Mouse (Mus musculus) hematopoietic stem cell, adult 5-6 weeks (primary cell): ENCODE measurements around the gene D630045J12Rik. TPM values are rescaled to one million over a fixed set of nuclear protein-coding genes. Genes with fewer than 3 reads are reported as not detected.

Experiments
- ATAC-seq, 2 experiments: fragments of 125-278 bp in 1 of 2; replicated peaks in 1 of 2; 2 replicates each; pipeline ENCODE4 v1.8.0; 2016 to 2017; ENCODE audit warnings: inconsistent platforms in 2 of 2, mild to moderate bottlenecking in 2 of 2, moderate number of reproducible peaks in 2 of 2, low read depth in 1 of 2, moderate TSS enrichment in 1 of 2; ENCODE audit not compliant: low FRiP score in 2 of 2, poor library complexity in 2 of 2, severe bottlenecking in 2 of 2, insufficient read depth in 1 of 2, low TSS enrichment in 1 of 2
- total RNA-seq: library from RNA; stranded (forward); fragments of 172-1452, 232-1000 nt; gene quantifications from 2 replicates; pipeline ENCODE4 v1.2.3, GENCODE M21; 2017

Gene D630045J12Rik
- total RNA-seq, 1 experiment from 2014 or later, result 2.7 TPM

DNA sequence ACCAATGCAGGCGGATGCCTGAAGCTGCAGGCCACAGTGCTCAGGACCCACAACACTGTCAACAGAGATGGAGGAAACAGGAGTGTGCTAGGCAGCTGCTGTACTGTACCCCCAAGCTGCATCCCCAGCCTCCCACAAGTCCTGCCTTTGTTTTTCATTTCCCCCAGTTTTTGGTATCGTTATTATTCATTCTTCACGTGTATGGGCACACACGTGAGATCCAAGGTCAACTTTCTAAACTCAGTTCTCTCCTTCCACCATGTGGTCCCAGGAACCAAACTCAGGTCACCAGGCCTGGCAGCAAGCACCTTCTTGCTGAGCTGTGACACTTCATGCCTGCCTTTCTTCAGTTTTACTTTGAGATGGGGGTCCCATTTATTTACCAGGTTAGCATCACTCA is 6.4 kb downstream of the D630045J12Rik start:
- ATAC-seq, result no peak

DNA sequence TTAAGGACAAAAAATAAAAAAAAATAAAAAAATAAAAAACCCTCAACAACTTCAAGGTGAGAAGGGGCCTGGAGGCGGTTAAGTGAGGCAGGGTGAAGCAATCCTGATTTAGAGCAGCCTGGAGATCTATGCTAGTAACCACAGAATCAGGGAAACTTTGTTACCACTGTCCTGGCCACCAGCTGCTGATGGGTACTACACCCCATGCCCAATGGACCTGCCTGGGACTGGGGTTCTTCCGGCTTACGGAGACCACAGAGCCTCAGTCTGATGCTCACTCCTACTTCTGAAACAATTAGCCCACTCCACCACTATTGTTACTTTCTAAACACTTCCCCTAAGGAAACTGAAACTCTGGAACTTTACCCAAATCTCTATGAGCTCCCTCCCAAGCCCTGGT is 9.0 kb downstream of the D630045J12Rik start:
- no peak for ATAC-seq

DNA sequence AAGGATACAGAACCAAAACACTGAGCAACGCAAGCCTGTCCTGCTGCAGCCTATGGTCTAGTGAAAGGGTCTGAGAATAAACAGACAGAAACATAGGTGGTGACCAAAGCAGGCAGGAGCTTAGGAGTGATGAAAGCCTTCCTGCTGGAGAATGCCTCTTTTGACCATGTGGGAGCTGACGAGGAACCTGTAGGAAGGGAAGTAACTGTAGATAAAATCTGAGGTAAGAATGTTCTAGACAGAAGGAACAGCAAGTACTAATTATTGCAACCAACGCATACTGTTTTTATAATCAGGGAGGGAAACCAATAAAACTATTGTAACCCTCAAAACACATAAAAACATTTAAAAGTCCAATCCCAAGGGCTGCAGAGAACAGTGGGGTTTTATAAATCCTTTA is 9.6 kb downstream of the D630045J12Rik start:
- ATAC-seq, result no peak

DNA sequence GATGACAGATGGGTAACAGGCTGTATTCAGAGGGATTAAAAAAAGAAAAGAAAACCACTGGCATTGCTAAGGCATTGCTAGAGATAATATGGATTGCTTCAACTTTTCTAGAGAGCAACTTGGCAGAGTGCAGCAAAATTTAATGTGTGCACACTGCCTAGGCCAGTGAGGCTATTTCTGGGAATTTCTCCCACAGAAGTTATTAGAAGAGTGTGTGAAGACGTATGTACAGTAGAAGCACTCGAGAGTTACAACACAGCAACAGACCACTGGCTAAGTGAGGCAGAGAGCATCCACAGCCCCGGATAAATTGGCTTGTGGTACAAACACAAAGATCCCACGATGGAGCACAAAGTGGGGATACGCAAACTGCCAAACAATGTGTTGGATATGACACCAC is 11.0 kb downstream of the D630045J12Rik start:
- no peak for ATAC-seq

DNA sequence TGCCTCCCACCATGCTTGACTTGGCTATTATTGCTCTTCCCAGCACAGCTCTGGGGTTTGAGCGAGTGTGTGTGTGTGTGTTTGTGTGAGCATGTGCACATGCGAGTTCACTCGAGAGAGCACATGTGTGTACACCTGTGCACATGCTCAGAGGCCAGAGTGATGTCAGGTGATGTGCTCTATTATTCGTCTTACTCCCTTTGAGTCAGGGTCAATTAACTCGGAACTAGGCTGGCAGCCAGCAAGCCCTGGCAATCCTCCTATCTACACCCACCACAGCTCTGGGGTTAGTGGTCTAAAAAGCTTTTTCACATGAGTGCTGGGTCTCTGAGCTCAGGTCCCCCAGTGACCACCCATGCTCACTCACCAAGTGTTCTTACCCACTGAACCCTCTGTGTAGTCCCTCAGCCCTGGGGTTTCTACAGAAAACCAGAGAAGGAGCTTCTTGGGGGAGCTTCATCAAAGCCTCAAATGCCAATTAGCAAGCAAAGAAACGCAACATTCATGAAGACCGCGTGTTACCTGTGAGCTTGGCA is 11.4 kb downstream of the D630045J12Rik start:
- ATAC-seq, result no peak

DNA sequence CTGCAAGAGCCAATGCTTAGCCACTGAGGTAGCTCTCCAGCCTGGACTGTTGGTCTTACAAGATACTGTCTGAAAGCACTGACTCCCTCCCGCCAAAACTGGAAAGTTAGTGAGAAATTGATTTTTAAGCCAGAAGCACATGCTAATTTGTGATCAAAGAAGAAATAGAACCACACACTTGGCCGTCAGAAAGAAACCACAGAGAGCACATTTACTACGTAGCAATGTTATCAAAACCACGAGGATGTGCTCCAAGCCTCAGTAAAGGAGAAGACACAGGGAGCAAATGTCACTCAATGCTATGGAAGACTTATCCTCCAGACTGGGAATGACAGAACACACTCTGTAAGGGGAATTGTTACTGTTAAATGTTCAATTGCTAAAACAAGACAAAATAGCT is 12.3 kb downstream of the D630045J12Rik start:
- no peak for ATAC-seq

DNA sequence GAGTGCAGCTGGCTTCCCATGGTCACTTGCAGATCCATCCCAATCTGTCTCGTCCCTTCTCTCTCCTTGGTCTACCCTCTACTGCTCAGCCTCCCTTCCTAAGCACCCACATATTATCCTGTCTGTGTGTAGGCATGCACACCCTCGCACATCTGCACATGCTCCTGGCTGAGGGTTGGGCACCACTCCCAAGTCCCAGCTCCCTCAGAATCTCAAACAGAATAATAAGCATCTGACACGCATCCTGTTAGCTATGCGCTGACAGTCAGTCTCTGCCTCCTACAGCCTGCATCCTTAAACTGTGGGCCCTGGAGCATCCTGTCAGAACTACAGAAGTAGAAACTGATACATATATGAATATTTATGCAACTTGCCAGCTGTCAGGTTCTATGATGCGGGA is 13.2 kb downstream of the D630045J12Rik start:
- no peak for ATAC-seq

DNA sequence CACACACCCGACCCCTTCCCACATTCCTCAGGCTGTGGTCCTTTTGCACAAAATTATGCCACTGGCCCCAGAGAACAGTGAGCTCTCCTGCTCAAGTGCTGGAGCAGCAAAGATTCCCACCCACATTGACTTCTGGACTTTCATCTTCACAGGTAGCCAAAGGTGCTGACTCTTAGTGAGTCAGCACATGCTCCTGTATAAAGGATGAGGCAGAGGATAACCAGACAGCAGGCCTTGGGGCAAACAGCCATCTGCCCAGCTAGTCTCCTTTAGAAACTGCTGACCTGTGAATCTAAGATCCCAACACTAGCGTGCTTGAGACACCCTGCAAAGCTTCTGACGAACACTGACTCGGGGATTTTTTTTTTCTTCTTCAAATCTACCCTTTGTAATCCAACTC is 15.4 kb downstream of the D630045J12Rik start:
- no peak for ATAC-seq

DNA sequence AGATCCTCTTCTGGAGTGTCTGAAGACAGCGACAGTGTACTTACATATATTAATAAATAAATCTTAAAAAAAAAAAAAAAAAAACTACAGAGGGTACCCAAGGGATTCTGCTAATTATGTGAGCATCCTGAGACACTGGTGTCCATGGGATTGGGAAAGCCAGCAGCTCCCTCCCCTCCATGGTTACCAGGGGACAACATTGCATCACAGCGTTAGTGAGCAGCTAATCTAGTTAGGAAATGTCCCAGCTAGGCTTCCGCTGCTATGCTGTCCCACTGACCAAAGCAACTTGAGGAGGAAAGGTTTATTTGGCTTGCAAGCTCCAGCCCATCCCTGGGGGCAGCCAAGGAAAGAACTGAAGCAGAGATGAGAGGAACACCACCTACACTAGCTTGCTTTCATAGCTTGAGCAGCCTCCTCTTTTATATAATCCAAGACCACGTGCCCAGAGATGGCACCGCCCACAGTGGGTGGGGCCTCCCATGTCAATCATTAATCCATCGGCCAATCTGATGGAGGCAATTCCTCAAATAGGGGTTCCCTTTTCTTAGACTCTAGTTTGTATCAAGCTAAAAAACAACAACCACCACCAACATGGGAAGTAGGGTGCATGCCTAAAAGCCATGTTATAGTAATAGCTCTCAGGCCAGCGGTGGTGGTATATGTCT is 17.7 kb downstream of the D630045J12Rik start:
- ATAC-seq, result no peak

DNA sequence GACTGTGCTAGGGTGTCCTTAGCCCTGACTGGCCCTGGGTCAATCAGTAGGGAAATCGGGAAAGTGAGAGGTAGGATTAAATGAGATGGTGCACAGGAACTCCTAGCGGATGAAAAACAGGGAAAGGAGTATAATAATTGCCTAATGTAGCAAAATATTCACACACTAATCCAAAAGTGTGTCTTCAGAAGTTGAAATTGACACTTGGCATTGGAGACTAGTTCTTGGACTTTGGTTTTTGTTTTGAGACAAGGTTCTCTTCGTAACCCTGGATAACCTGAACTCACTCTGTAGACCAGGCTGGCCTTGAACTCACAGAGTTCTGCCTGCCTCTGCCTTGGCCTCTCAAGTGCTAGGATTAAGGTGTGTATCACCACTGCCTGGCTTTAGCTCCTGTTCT is 20.0 kb downstream of the D630045J12Rik start:
- no peak for ATAC-seq

DNA sequence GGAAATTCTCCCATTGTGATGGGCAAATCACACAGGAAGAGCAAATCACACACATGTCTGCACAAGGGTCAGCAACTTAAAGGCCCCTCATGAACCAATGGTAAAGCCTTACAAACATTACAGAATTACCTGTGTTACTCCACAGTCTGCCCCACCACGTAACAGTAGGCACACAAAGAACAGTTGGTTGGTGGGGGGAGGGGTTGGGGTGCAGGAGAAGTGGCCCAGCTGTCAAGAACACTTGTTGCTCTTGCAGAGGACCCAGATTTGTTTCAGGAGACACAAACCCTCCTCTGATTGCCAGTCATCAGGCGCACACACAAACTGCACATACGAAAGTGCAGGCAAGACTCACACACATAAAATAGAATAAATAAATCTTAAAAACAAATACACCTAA is 20.9 kb downstream of the D630045J12Rik start:
- ATAC-seq, result no peak

DNA sequence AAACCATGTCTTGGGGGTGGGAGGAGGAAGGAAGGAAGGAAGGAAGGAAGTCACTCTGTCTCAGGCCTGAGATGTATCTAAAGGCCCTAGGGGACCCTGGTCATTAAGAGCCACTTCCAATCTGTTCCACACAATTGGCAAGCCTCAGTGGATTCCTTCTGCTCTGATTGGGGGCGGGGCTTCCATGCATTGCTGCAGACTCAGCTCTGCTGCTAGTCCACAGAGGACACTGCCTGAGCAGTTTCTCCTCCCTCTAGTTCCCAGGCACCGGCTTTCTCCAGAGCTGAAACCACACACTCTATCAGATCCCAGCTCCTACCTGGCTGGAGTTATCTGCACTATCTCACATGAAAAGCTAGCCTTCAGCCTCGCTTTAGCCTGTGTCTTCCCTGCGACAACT is 21.8 kb downstream of the D630045J12Rik start:
- no peak for ATAC-seq

DNA sequence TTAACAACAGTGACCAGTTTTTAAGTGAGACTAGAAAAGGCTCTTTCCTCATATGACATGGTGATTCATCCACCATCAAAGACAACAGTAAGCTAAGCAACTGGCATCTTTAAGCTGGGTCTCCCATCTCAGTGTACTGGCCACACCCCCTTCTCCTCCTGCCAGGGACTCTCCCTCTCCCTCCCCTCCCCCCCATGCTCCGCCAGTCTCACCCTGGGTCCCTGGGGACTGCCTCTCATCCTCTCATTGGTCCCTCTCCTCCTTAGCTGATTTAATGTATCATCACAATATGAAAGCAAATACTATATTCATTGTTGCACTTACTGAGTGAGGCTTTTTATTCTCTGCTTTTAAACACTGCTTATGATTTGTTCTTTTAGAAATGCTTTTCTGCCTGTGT is 29.7 kb downstream of the D630045J12Rik start:
- no peak for ATAC-seq

DNA sequence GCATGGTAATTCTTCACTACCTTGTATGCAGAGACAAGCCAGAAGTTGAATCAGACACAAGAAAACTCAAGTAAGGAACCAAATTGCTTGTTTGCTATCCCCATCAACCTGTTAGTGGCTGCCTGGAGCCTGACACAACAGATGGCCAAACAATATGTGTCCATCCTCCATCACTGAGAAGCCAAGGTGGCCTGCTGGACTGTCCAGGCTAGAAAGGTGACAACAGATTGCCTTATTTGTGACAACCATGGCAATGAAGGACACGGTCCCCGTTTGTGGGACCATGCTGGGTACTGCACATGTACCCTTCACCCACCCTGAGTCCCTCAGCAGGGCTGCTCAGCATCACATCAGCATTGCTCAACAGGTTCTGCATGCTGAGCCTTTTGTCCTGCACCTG is 34.5 kb downstream of the D630045J12Rik start:
- no peak for ATAC-seq

DNA sequence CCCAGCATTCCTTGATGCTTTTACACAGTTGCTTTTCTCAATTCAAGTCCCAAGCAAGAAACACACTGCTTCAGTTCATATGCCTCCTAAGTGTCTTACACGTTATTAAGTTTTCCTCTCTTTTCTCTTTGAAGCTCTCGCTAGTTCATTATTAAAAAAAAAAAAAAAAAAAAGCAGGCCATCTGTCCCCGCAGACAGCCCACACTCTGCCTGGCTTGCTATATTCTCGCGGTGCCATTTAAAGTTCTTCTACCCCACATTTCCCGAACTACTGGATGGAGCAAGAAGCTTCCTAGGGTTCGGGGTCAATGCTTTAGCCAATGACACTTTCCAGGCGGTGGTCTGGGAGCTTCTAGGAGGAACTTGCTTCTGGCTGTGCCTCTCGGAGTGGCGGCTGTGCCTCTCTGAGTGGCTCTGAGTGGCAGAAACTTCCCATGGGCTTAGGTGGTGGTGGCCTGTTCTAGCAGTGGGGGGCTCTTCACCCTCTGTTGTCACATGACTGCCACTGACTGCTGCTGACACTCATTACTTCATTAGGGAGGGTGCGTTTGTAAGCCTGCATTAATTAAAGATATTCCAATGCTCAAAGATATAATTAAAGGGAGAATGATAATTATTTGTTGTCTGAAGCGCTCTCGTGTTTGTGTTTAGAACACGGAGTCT is 38.2 kb downstream of the D630045J12Rik start:
- no peak for ATAC-seq

DNA sequence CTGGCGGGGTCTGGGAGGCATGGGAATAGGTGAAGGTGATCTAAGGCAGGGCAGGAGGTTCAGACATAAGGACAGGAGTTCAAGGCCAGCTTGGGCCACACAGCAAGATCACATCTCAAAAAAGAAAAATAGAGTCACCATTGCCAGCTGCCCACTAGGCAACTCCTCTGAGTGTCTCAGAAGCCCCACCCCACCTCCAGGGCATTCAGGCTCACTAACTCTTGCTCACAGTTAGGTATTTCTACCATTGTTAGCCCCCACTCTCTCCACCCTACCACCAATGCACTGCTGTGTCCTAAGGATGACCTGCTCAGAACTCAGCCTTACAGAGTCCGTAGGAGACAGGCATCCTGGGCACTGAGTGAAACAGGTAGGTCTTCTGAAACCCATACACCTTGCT is 46.2 kb downstream of the D630045J12Rik start:
- no peak for ATAC-seq

DNA sequence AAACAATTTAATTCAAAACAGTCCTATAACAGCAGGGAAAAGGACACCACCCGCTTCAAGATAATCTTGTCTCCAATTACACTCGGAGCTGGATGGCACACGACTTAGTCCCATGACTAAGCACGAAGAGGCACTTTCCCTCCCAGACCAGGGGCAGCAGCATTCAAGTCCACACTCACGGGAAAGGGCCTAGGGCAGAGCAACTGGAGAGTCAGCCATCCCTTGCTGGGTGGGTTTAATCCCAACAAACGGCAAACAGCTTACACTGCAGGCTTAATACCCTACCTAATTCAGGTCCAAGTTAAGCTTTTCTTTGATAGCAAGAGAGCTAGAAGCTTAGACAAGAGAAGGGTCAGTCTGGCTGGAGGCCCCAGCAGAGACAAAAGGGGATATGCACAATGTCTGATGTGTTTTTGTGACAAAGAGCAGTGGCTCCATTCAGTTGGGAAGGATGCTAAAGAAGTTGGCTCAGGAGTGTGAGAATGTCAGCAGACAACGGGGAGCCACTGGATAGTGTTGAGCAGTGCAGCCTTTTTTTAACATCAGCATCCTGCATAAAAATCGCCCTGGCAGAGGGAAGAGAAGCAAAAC is 46.8 kb downstream of the D630045J12Rik start:
- no peak for ATAC-seq

DNA sequence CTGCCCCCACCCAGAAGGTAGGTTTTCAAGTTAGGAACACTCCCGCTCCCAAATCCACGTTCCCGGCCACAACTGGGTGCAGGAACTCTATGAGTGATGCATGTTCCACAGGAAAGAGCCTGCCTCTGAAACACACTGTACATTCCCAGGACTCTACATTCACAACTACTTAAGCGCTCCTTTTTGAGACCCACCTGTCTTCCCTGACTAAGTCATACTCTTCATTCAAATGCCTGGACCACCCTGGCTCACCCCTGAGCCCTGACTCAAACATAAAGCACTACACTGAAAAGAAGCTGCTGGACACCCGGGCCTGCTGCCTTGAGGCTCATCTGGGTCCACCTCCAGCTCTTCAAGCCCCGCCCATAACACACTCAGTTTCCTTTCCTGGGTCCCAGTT is 48.4 kb downstream of the D630045J12Rik start:
- no peak for ATAC-seq

DNA sequence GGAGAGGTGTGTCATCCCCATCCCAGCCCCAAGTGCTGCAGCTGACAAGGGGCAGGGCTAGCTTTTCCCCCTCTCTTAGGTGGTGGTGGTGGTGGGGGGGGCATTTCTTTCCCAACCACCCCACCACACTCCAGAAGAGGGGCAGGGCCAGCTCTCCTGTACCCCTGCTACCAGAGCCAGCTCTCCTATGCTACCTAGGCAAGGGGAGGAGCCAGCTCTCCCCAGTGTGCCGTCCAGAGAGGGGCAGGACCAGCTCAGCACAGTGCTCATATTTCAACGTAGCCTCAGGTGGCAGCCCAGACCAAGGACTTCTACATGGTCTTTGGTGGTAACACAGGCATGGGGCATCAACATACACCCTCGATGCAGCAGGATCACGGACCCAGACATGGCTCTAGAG is 50.0 kb downstream of the D630045J12Rik start:
- no peak for ATAC-seq
